Mouse (Mus musculus) right cerebral cortex, postnatal 25 days (tissue): Measurements from ENCODE around the gene Alx3.
A peak's percentile ranks its signal among the peaks of the same experiment; 100 is the strongest.
"Not testable (repeated sequence)": the region's sequence is repeated elsewhere in the genome, so short reads cannot be mapped to it uniquely, and the experiment has no call there.

Source experiments
- DNase-seq: peaks from one replicate; pipeline ENCODE4 v3.0.0; 2022

The Alx3 gene

GRCm38 (mm10) chr3:107627641-107628040 is 32.8 kb downstream of the Alx3 start:
- DNase-seq, result no peak

- DNase-seq, result no peak
Measured at GRCm38 (mm10) chr3:107628551-107628950, 33.7 kb downstream of the Alx3 start.

- DNase-seq, result no peak
Measured at GRCm38 (mm10) chr3:107629411-107629810, 34.6 kb downstream of the Alx3 start.

GRCm38 (mm10) chr3:107630682-107631522 is 36.1 kb downstream of the Alx3 start, which contains the start of gene Gm10961:
Gm10961 (plus strand) TSS chr3:107631322.
- DNase-seq, result peak; percentile 55

GRCm38 (mm10) chr3:107631523-107631958 is 36.7 kb downstream of the Alx3 start, which contains the start of gene Strip1:
Strip1 (minus strand) TSS chr3:107631694.
- DNase-seq, result peak; percentile 92

- no peak for DNase-seq
Measured at GRCm38 (mm10) chr3:107632786-107633185, 38.0 kb downstream of the Alx3 start.

GRCm38 (mm10) chr3:107633906-107634305 is 39.1 kb downstream of the Alx3 start:
- DNase-seq, result no peak

- no peak for DNase-seq
Measured at GRCm38 (mm10) chr3:107635836-107636235, 41.0 kb downstream of the Alx3 start.

GRCm38 (mm10) chr3:107636236-107636635 is 41.4 kb downstream of the Alx3 start:
- DNase-seq, result no peak

GRCm38 (mm10) chr3:107637606-107638172 is 42.9 kb downstream of the Alx3 start:
- DNase-seq, result no peak

GRCm38 (mm10) chr3:107646947-107647346 is 52.1 kb downstream of the Alx3 start:
- no peak for DNase-seq

GRCm38 (mm10) chr3:107650276-107650675 is 55.4 kb downstream of the Alx3 start:
- DNase-seq, result not testable (repeated sequence)

- DNase-seq, result no peak
Measured at GRCm38 (mm10) chr3:107652968-107653367, 58.1 kb downstream of the Alx3 start.

GRCm38 (mm10) chr3:107654861-107655260 is 60.0 kb downstream of the Alx3 start:
- DNase-seq, result no peak
